Mouse (Mus musculus) naive thymus-derived CD4-positive, alpha-beta T cell, adult 2 months (primary cell): ENCODE measurements around the gene Glp2r.
A peak's percentile ranks its signal among the peaks of the same experiment; 100 is the strongest.

Experiments
- DNase-seq: peaks from one replicate; pipeline ENCODE4 v3.0.0-alpha.2; 2011; ENCODE audit warnings: low read depth

The Glp2r gene

DNA sequence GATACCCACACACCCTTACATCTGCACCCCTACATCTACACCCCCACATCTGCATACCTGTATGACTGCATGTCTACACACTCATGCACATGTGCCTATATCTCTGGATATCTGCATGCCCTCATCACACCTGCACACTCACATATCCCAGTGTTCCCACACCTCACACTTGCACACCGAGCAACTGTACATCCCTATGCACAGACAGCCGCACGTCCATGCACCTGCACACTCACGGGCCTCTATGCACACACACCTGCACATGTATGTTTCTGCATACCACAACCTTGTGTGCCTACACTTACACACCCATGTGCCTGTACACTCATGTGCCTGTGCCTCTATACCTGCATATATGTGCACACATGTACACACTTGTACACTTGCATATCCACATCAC, 107.5 kb downstream of the Glp2r start:
- DNase-seq, result no peak

DNA sequence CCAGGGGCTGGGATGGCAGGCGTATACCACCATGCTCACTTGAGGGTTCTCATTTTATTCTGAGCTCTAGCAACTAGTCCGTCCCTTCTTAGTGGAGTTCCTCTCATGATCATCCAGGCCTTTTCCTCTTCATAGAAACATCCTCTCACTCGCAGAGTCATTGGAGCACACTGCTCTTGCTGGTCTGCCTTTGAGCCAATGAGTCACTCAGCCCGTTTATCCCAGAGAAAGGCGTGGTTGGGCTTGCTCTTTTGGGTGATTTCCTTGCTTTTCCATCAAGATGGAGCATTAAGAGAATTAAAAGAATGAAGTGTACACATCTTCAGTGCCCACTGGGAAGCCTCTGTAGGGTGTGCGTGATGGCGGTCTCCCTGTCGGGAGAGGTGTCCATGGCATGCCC, 109.5 kb downstream of the Glp2r start:
- no peak for DNase-seq

GRCm38 (mm10) chr11:67657685-67658382, 113.1 kb downstream of the Glp2r start:
- DNase-seq, result peak; percentile 36

- no peak for DNase-seq
These were observed 114.1 kb downstream of the Glp2r start for GRCm38 (mm10) chr11:67656811-67657210.

DNA sequence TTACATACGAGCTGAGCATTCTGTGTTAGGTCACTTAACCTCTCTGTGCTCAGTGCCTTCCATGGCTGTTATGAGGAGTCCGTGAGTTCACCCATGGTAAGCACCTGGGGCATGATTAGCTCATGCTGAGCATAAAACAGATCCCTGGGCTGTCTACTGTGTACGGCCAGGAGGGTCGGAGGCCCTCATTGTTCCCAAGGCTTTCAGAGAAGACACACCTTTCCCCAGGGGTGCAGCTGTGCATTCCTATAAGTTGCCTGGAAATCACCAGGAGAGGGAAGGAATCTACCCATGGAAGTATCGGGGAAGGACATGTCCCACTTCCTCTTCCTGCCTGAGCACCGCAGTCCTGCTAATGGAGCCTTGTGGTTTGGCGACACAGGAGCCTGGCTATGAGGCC, 114.6 kb downstream of the Glp2r start:
- no peak for DNase-seq

GRCm38 (mm10) chr11:67655236-67655959, 115.6 kb downstream of the Glp2r start:
- no peak for DNase-seq

DNA sequence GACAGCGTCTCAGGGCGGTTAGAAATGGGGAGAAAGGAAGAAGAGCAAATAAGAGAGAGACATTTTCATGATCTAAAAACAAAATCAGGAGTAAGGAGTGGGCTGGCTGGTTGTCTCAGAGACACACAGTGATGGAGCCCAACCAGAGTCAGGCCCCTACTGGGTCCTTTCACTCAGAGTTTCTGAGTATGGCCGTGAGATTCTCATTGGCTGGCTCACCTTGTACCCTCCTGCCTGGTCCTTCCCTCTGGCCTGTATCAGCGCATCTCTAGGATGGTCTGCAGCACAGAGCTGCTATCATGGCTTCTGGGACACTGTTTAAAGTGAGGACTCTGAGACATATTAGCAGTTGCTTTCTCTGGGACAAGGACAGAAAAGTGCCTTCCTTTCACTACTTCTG, 116.4 kb downstream of the Glp2r start:
- no peak for DNase-seq

GRCm38 (mm10) chr11:67653521-67654090, 117.3 kb downstream of the Glp2r start:
- no peak for DNase-seq

- DNase-seq, result no peak
These were observed 118.1 kb downstream of the Glp2r start for GRCm38 (mm10) chr11:67652893-67653255.

- DNase-seq, result no peak
These were observed 118.6 kb downstream of the Glp2r start for GRCm38 (mm10) chr11:67652194-67652892.

DNA sequence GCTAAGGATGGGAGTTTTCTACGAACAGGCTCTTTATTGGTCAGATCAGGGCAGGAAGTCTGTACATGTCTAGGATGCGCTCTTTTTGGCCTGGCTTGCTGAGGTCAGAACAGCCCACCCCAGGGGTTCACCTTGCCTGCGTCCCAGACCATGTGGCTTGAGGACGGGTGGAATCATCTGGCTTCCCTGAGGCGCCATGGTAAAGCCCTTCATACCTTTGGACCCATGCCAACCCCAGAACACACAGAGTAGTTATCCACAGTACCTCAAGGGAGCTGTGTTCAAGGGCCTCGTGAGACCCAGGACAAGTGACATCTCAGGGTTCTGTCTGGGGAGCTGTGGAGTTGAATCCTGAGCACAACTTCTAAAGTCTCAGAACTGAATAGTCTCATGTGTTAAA, 119.2 kb downstream of the Glp2r start:
- DNase-seq, result no peak

GRCm38 (mm10) chr11:67649971-67650707, 120.8 kb downstream of the Glp2r start:
- DNase-seq, result no peak

GRCm38 (mm10) chr11:67648651-67649407, 122.1 kb downstream of the Glp2r start:
- DNase-seq, result no peak

DNA sequence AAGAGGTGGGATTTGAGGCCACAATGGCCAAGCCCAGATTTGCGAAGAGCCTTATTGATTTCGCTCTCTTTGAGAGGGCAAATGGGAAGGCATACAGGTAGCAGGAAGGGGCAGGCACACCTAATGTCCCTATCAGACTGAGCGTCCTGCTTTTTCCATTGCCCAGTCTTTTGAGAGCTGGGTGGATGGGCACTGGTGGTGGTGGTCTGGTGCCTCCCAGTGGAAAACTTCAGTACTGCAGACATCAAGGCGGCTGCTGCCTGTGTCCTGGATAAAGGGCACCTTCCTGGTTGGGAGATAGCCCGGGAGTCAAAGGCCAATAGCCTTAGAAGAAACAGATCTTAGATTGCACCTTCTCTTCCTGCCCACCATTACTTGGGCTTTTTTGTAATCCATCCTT, 123.2 kb downstream of the Glp2r start:
- no peak for DNase-seq

DNA sequence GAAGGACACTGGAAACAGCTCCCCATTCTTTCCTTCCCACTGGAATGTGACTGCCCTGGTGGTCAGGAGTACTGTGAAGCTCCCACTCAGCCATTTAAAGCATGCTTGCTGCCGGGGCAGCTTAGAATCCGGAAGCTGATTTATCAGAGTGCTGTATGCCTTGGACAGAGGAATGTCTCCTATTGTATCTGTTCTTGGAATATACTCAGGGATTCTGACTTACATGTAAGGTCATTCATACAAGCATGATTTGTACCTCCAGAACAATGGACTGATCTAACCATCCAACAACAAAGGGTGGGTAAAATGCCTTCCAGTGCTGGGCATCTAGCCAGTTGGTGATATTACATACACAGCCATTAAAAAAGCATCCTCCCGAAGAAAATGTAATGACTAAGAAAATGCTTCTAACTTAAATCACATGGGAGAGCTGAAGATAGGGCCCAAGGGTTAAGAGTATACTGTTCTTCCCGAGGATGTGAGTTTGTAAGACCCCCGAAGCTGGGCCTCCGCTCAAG, 126.3 kb downstream of the Glp2r start:
- DNase-seq, result no peak

DNA sequence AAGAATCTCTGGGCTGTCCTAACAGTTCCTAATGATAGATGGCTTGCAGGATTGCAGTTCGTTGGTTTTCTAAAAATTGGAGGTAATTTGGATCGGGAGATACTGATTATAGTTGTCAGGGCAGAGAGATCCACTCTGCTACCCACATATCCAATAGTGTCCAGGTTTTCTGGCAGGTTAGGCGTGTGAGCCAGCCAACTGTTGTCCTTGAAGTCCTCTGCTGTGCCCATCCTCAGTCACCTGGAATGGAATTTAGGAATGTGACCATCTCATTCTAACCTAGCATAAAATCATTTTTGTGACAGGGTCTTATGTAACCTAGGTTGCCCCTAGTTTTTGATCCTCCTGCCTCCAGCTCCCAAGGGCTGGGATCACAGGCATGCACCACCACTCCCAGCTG, 127.5 kb downstream of the Glp2r start:
- no peak for DNase-seq

DNA sequence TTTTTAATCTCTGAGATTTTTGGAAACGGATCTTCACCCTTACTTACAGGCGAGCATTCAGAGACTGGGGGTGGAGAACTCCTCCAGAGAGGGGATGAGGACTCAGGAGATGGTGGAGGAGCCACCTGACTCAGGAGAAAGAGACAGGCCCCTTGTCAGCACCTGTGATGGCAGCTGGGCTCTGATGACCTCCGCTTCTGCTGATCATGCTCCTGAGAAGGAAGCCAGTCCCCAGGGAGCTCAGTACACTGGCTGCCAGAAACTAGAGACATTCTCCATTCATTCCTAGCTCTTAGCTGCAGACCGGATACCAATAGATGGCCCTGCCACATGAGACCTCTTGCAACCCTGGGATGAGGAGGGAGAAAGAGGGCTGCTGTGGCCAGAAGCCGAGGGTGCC, 128.1 kb downstream of the Glp2r start:
- no peak for DNase-seq

DNA sequence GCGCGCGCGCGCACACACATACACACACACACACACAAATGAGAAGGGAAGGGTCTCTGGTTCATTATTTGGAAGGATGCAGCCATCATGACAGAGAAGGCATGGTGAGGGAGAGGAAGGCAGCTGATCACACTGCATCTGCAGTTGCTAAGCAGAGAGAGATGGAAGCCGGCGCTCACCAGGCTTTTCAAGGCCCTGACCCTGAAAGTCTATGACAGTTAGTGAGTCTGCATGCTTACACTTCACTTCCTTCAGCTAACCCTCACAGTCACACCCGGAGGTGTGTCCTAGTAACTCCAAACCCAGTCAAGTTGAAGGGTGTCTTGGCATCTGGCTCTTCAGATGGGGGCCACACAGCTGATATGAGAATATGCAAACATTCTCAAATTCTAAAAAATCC, 128.5 kb downstream of the Glp2r start:
- DNase-seq, result no peak

- DNase-seq, result no peak
These were observed 130.7 kb downstream of the Glp2r start for GRCm38 (mm10) chr11:67640299-67640698.

GRCm38 (mm10) chr11:67638401-67638800, 132.6 kb downstream of the Glp2r start:
- no peak for DNase-seq

DNA sequence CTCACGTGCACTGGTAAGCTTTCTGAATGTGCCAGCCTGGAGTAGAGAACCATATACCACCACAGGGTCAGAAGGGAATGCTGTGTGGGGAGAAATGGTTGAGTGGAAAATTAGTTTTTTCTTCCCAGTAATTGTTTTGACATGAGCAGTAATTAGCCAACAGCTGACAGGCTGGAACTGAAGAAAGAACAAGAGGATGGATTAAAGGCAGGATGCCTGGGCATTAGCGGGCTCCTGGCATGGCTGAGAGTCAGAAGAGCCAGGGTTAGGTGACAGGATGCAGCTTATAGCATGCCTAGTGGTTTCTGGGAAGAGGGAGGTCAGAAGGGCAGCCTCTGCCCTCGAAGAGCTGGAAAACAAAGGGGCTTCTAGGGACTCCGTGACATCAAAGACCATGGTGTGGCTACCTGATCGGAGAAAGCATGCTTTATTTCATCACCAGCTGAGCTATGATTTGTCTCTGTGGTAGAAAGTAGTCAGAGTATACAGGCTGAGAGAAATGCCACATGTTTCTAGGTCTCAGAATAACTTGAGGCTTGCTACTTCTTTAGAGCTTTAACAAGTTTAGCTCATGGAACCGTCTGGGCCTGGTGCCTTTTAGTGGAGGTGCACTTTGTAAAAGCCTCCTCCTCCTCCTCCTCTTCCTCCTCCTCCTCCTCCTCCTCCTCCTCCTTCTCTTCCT, 133.9 kb downstream of the Glp2r start:
- no peak for DNase-seq
